Mouse (Mus musculus) c-Kit-positive CD71-positive TER-119-positive erythroid progenitor cells, embryonic 14.5 days (primary cell): ENCODE measurements around the gene Crcp.

Experiments
- DNase-seq: peaks from one replicate; pipeline ENCODE4 v3.0.0-alpha.2; 2013; ENCODE audit warnings: low spot score

The Crcp gene

GRCm38 (mm10) chr5:130029142-130029897 lies at the start of gene Crcp, which contains the start of gene Asl:
Gene Crcp, plus strand, starts transcription at chr5:130029290.
Gene Asl, minus strand, starts transcription at chr5:130029247.
- DNase-seq: peak; percentile 77

- DNase-seq: no peak
Measured at GRCm38 (mm10) chr5:129980216-129980615, 48.9 kb upstream of the Crcp start.

- DNase-seq: no peak
Measured at GRCm38 (mm10) chr5:129989376-129989775, 39.7 kb upstream of the Crcp start.

- peak; percentile 68 for DNase-seq
Measured at GRCm38 (mm10) chr5:129991898-129992297, 37.2 kb upstream of the Crcp start.

GRCm38 (mm10) chr5:129993374-129993773 lies 35.7 kb upstream of the Crcp start:
- no peak for DNase-seq

- no peak for DNase-seq
Measured at GRCm38 (mm10) chr5:129994989-129995388, 34.1 kb upstream of the Crcp start.

GRCm38 (mm10) chr5:129997700-129998099 lies 31.4 kb upstream of the Crcp start:
- DNase-seq: no peak

- DNase-seq: peak; percentile 65
Measured at GRCm38 (mm10) chr5:129999097-129999496, 30.0 kb upstream of the Crcp start.

- no peak for DNase-seq
Measured at GRCm38 (mm10) chr5:130000735-130001134, 28.4 kb upstream of the Crcp start.

- DNase-seq: no peak
Measured at GRCm38 (mm10) chr5:130001356-130001987, 27.6 kb upstream of the Crcp start.

GRCm38 (mm10) chr5:130002301-130003146 lies 26.6 kb upstream of the Crcp start, which contains the start of gene Gusb:
Gene Gusb, minus strand, starts transcription at chr5:130003049.
- peak; percentile 63 for DNase-seq

- DNase-seq: no peak
Measured at GRCm38 (mm10) chr5:130003229-130003628, 25.9 kb upstream of the Crcp start.

GRCm38 (mm10) chr5:130007344-130007743 lies 21.7 kb upstream of the Crcp start:
- DNase-seq: no peak

- DNase-seq: no peak
Measured at GRCm38 (mm10) chr5:130008034-130008590, 21.0 kb upstream of the Crcp start.

- DNase-seq: no peak
Measured at GRCm38 (mm10) chr5:130009784-130010183, 19.3 kb upstream of the Crcp start.

- DNase-seq: no peak
Measured at GRCm38 (mm10) chr5:130010961-130011360, 18.1 kb upstream of the Crcp start.

- DNase-seq: no peak
Measured at GRCm38 (mm10) chr5:130015104-130015503, 14.0 kb upstream of the Crcp start.

- DNase-seq: no peak
Measured at GRCm38 (mm10) chr5:130019461-130019860, 9.6 kb upstream of the Crcp start.

GRCm38 (mm10) chr5:130021361-130021966 lies 7.6 kb upstream of the Crcp start:
- no peak for DNase-seq

GRCm38 (mm10) chr5:130022366-130022765 lies 6.7 kb upstream of the Crcp start:
- no peak for DNase-seq

- no peak for DNase-seq
Measured at GRCm38 (mm10) chr5:130023067-130023766, 5.9 kb upstream of the Crcp start.
